Mouse (Mus musculus) liver, adult 2 months (tissue): ENCODE results near the gene Napepld.

Experiments
- CTCF ChIP-seq: fragments of 200-500 bp; IDR thresholded peaks from 2 replicates; pipeline ENCODE4 v1.5.1; 2011; ENCODE audit warnings: low read depth, low read length, control low read depth
- POLR2A ChIP-seq: fragments of 200-500 bp; IDR thresholded peaks from 2 replicates; pipeline ENCODE4 v1.6.1; 2011; ENCODE audit warnings: low read length, control low read depth; ENCODE audit not compliant: insufficient read depth; ENCODE audit errors: extremely low read depth

DNA sequence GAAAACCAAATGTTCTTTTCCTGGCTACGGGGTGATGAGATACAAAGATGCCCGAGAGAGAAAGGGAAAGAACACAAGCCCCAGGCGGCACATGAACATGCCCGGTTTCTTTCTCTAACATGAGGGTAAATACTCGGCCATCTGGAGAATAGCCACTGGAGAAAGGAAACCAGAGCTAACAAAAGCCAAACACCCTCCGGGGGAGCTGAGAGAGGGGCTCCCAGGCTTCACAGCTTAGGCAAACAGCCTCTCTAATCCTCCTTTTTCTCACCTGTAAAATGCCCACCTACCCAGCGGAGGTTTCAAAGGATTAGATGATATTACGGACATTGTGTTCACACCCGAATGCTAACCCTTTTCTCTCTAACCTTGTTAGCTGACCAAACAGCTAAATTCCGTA, 16.2 kb downstream of the Napepld start:
- TF ChIP-seq POLR2A (no peak), CTCF (no peak)
